Mouse (Mus musculus) testis, adult 2 months (tissue): ENCODE measurements around the gene Gclm.
A peak's percentile ranks its signal among the peaks of the same experiment; 100 is the strongest.

Experiments
- CTCF ChIP-seq: fragments of 200-500 bp; IDR thresholded peaks from 2 replicates; pipeline ENCODE4 v1.5.1; 2012; ENCODE audit warnings: low read depth, mild to moderate bottlenecking, inconsistent platforms, low read length, moderate library complexity; ENCODE audit not compliant: control insufficient read depth, insufficient read depth, insufficient replicate concordance
- POLR2A ChIP-seq: fragments of 200-500 bp; IDR thresholded peaks from 2 replicates; pipeline ENCODE4 v1.6.1; 2012; ENCODE audit warnings: low read depth, mild to moderate bottlenecking, inconsistent platforms, low read length, moderate library complexity; ENCODE audit not compliant: control insufficient read depth

- TF ChIP-seq POLR2A (peak; percentile 85), CTCF (no peak)
Observed at GRCm38 (mm10) chr3:122274241-122275024, 29.1 kb downstream of the Gclm start, which contains the start of gene Dnttip2.
